In the genomic region with DNA sequence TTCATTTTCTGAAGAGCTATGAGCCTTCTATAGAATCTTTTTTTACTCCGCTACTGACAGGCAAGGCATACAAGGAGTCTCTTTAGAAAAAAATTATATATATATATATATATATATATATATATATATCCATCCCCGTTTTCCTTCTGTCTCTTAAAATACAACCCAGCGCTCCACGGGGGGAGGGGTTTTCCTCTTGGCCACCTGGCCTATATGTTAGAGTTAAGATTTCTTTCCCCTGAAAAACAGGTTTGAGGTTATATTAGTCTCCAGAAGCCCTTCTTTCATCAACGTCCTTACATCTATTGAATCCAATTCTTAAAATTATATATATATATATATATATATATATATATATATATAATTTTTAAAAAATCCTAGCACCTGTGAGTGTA, we compare ENCODE assay signal across 12 mouse cellular contexts. TPM values are rescaled to one million over a fixed set of nuclear protein-coding genes. Genes with fewer than 3 reads are reported as not detected.
DNase-seq lines count a peak whose midpoint lies in the region; ATAC-seq lines count a peak whose summit lies in the region.
"Had no signal": no experiment of that assay in that cellular context is flagged by ENCODE, and none has a peak within 500 bp of the region (broad histone marks: within the 10 kb centered on the region; RNA-seq: fewer than 3 reads in every experiment).

No protein-coding gene starts in this region.

- H3K9ac ChIP-seq in limb, embryonic 13.5 days = no peak overlapping the region
- peak overlapping the region; percentile 74; the same call in 1 of the 2 replicates for H3K9ac ChIP-seq in hindbrain, embryonic 12.5 days
- peak overlapping the region; percentile 77 for H3K9ac ChIP-seq in neural tube, embryonic 13.5 days

- H3K27me3 ChIP-seq in limb, embryonic 13.5 days = peaks cover 65% of the 10 kb centered on the region
- peaks cover 69% of the 10 kb centered on the region for H3K27me3 ChIP-seq in limb, embryonic 10.5 days (ENCODE audit: low read depth, poor library complexity, severe bottlenecking)
- H3K27me3 ChIP-seq in hindbrain, embryonic 12.5 days = peaks cover 13% of the 10 kb centered on the region
- H3K27me3 ChIP-seq in neural tube, embryonic 13.5 days = peaks cover 6% of the 10 kb centered on the region

- no peak for ATAC-seq in limb, embryonic 13.5 days (ENCODE audit: low FRiP score, low read depth)
- ATAC-seq in hindbrain, embryonic 12.5 days (ENCODE audit: low FRiP score) = no peak
- ATAC-seq in neural tube, embryonic 13.5 days (ENCODE audit: low read depth) = no peak

- no peaks in the 10 kb centered on the region for H3K36me3 ChIP-seq in limb, embryonic 13.5 days
- no peaks in the 10 kb centered on the region for H3K36me3 ChIP-seq in limb, embryonic 10.5 days
- no peaks in the 10 kb centered on the region for H3K36me3 ChIP-seq in hindbrain, embryonic 12.5 days
- H3K36me3 ChIP-seq in neural tube, embryonic 13.5 days = no peaks in the 10 kb centered on the region

- DNase-seq in cerebellum, adult 9-10 months = peak; percentile 24
- no peak for DNase-seq in cerebellum, postnatal 36 days
- no peak for DNase-seq in limb, embryonic 10.5 days (ENCODE audit: low spot score)
- DNase-seq in gastrocnemius, postnatal 10 days = no peak
- no peak for DNase-seq in retina, embryonic 14.5 days (ENCODE audit: low spot score)
- DNase-seq: heart, adult 18-20 months; kidney, postnatal 4 days; lung, adult 2 months had no signal

- peaks cover 17% of the 10 kb centered on the region for H3K4me1 ChIP-seq in limb, embryonic 13.5 days
- H3K4me1 ChIP-seq in limb, embryonic 10.5 days = peaks cover 10% of the 10 kb centered on the region
- H3K4me1 ChIP-seq in hindbrain, embryonic 12.5 days = peaks cover 16% of the 10 kb centered on the region
- H3K4me1 ChIP-seq in neural tube, embryonic 13.5 days (replicated peaks) = peaks cover 18% of the 10 kb centered on the region

- H3K4me2 ChIP-seq in limb, embryonic 13.5 days (replicated peaks) = peak overlapping the region; percentile 90
- H3K4me2 ChIP-seq in hindbrain, embryonic 12.5 days (replicated peaks) = peak overlapping the region; percentile 83
- H3K4me2 ChIP-seq in neural tube, embryonic 13.5 days = peak overlapping the region; percentile 70

- WGBS in limb, embryonic 13.5 days = 35% methylated on average over 5 of the region's 5 CpGs
- 41% methylated on average over 5 of the region's 5 CpGs for WGBS in limb, embryonic 10.5 days
- 40% methylated on average over 5 of the region's 5 CpGs for WGBS in hindbrain, embryonic 12.5 days
- 26% methylated on average over 5 of the region's 5 CpGs for WGBS in neural tube, embryonic 13.5 days

- H3K27ac ChIP-seq in limb, embryonic 13.5 days = no peak overlapping the region
- H3K27ac ChIP-seq in limb, embryonic 10.5 days = no peak overlapping the region
- H3K27ac ChIP-seq in hindbrain, embryonic 12.5 days = peak overlapping the region; percentile 72; the same call in 1 of the 2 replicates
- peak overlapping the region; percentile 83; the same call in 1 of the 2 replicates for H3K27ac ChIP-seq in neural tube, embryonic 13.5 days (replicated peaks)

- H3K4me3 ChIP-seq in limb, embryonic 13.5 days = no peak overlapping the region
- H3K4me3 ChIP-seq in limb, embryonic 10.5 days = no peak overlapping the region
- H3K4me3 ChIP-seq in hindbrain, embryonic 12.5 days = peak overlapping the region; percentile 58
- peak overlapping the region; percentile 66 for H3K4me3 ChIP-seq in neural tube, embryonic 13.5 days

- H3K9me3 ChIP-seq in limb, embryonic 13.5 days = no peaks in the 10 kb centered on the region
- no peaks in the 10 kb centered on the region for H3K9me3 ChIP-seq in limb, embryonic 10.5 days (replicated peaks)
- no peaks in the 10 kb centered on the region for H3K9me3 ChIP-seq in hindbrain, embryonic 12.5 days (replicated peaks)
- no peaks in the 10 kb centered on the region for H3K9me3 ChIP-seq in neural tube, embryonic 13.5 days

RNA-seq across cellular contexts. Expression of a gene that starts 1.6 kb away (rescaled TPM):
- 0.78 and 0.99 TPM in 2 replicates for polyA plus RNA-seq in limb, embryonic 13.5 days (2015; fragmentation: Nextera tagmentation; extraction: Ambion mirVana)
- not detected in 2 replicates for polyA plus RNA-seq in limb, embryonic 10.5 days (2016; fragmentation: Nextera tagmentation; extraction: Ambion mirVana)
- polyA plus RNA-seq in hindbrain, embryonic 12.5 days (2016; fragmentation: Nextera tagmentation; extraction: Ambion mirVana) = 8.5 and 9.0 TPM in 2 replicates
- polyA plus RNA-seq in neural tube, embryonic 13.5 days (2015; fragmentation: Nextera tagmentation; extraction: Ambion mirVana) = 15.5 and 15.7 TPM in 2 replicates
- under 1 TPM; 0.19 to 0.47 TPM for total RNA-seq in gastrocnemius, postnatal 10 days (2021)
- total RNA-seq: heart, adult 18-20 months; megakaryocyte-erythroid progenitor cell, adult 5-6 weeks had no signal

Comparison
In these comparisons a context has a peak if more than half of its experiments do, and no peak if none do; other contexts are left out.
1. H3K27ac ChIP-seq: peak in hindbrain, embryonic 12.5 days (single experiment) and neural tube, embryonic 13.5 days (single experiment); none in limb, embryonic 13.5 days (single experiment) and limb, embryonic 10.5 days (single experiment).
2. H3K4me3 ChIP-seq: peak in hindbrain, embryonic 12.5 days (single experiment) and neural tube, embryonic 13.5 days (single experiment); none in limb, embryonic 13.5 days (single experiment) and limb, embryonic 10.5 days (single experiment).
3. Peak in every context shown above with its lines, with median percentiles within 50 percentile points of each other: H3K4me2 ChIP-seq.